Mouse (Mus musculus) CH12.LX (cell line): ENCODE data around the gene Fam213a. TPM values are rescaled to one million over a fixed set of nuclear protein-coding genes. Genes with fewer than 3 reads are reported as not detected.

ENCODE experiments used
- DNase-seq: peaks from one replicate; pipeline ENCODE4 v3.0.0-alpha.2; 2013; ENCODE audit errors: extremely low read depth
- H3K27ac ChIP-seq: 2 replicates; pipeline ENCODE4 v1.5.1; 2012; ENCODE audit warnings: low read depth, mild to moderate bottlenecking, control low read depth, moderate library complexity; ENCODE audit not compliant: insufficient read depth
- H3K27me3 ChIP-seq: replicated peaks from 2 replicates; pipeline ENCODE3; 2012; ENCODE audit warnings: inconsistent platforms
- H3K36me3 ChIP-seq, 2 experiments: replicated peaks in 1 of 2; 2 replicates each; pipeline versions ENCODE3 to v1.6.1; 2012; ENCODE audit warnings: inconsistent platforms in 1 of 2, low read length in 1 of 2, mild to moderate bottlenecking in 1 of 2, mixed read lengths in 1 of 2, moderate library complexity in 1 of 2; ENCODE audit not compliant: control insufficient read depth in 1 of 2, insufficient read depth in 1 of 2
- H3K4me1 ChIP-seq, 2 experiments: 2 replicates each; pipeline ENCODE4 v1.6.1; 2012; ENCODE audit warnings: inconsistent platforms in 1 of 2, moderate library complexity in 1 of 2; ENCODE audit not compliant: insufficient read depth in 2 of 2, control insufficient read depth in 1 of 2
- H3K4me2 ChIP-seq: 2 replicates; pipeline ENCODE4 v1.6.1; 2012; ENCODE audit warnings: low read depth, mild to moderate bottlenecking, control low read depth; ENCODE audit not compliant: poor library complexity, insufficient read depth, severe bottlenecking
- H3K4me3 ChIP-seq, 3 experiments: fragments of 150-350 bp in 1 of 3; sonication (generic) in 1 of 3; replicated peaks in 1 of 3; 2 replicates each; pipeline versions ENCODE3 to v1.5.1; 2011 to 2012; ENCODE audit warnings: low read depth in 2 of 3, low read length in 2 of 3, mild to moderate bottlenecking in 2 of 3, moderate library complexity in 2 of 3, control low read depth in 1 of 3, improper control_type of control experiment in 1 of 3, inconsistent platforms in 1 of 3, mixed read lengths in 1 of 3; ENCODE audit not compliant: poor library complexity in 1 of 3
- H3K79me2 ChIP-seq: replicated peaks from 2 replicates; pipeline ENCODE4 v1.6.1; 2012; ENCODE audit warnings: mild to moderate bottlenecking, moderate library complexity; ENCODE audit not compliant: control insufficient read depth, poor library complexity, insufficient read depth, severe bottlenecking; ENCODE audit errors: extremely low read depth
- H3K9ac ChIP-seq: 2 replicates; pipeline ENCODE4 v1.6.1; 2012; ENCODE audit warnings: low read depth, mild to moderate bottlenecking, control low read depth, moderate library complexity; ENCODE audit not compliant: insufficient read depth
- H3K9me3 ChIP-seq: replicated peaks from 2 replicates; pipeline ENCODE3; 2012; ENCODE audit warnings: low read length, inconsistent platforms, mixed read lengths
- BHLHE40 ChIP-seq: IDR thresholded peaks from 2 replicates; pipeline ENCODE4 v1.6.1; 2011; ENCODE audit warnings: mild to moderate bottlenecking, low read depth, low read length, improper control_type of control experiment
- CHD1 ChIP-seq: IDR thresholded peaks from 2 replicates; pipeline ENCODE4 v1.6.1; 2012; ENCODE audit warnings: low read depth, low read length, improper control_type of control experiment, inconsistent platforms
- CHD2 ChIP-seq: IDR thresholded peaks from 2 replicates; pipeline ENCODE4 v1.6.1; 2011; ENCODE audit warnings: low read length, improper control_type of control experiment
- E2F4 ChIP-seq: IDR thresholded peaks from 2 replicates; pipeline ENCODE4 v1.6.1; 2011; ENCODE audit warnings: low read depth, low read length, improper control_type of control experiment; ENCODE audit not compliant: insufficient replicate concordance
- ELF1 ChIP-seq: IDR thresholded peaks from 2 replicates; pipeline ENCODE4 v1.6.1; 2014; ENCODE audit warnings: low read depth, mild to moderate bottlenecking, inconsistent platforms, low read length, improper control_type of control experiment
- EP300 ChIP-seq: IDR thresholded peaks from 2 replicates; pipeline ENCODE4 v1.6.1; 2011; ENCODE audit warnings: low read length, improper control_type of control experiment
- GABPA ChIP-seq: IDR thresholded peaks from 2 replicates; pipeline ENCODE4 v1.6.1; 2012; ENCODE audit warnings: low read depth, low read length, improper control_type of control experiment, inconsistent platforms; ENCODE audit not compliant: insufficient replicate concordance
- HCFC1 ChIP-seq: IDR thresholded peaks from 2 replicates; pipeline ENCODE4 v1.6.1; 2012; ENCODE audit warnings: low read depth, mild to moderate bottlenecking, inconsistent platforms, low read length, improper control_type of control experiment
- IRF4 ChIP-seq: IDR thresholded peaks from 2 replicates; pipeline ENCODE4 v1.6.1; 2014; ENCODE audit warnings: low read depth, mild to moderate bottlenecking, inconsistent platforms, low read length, improper control_type of control experiment
- JUN ChIP-seq: IDR thresholded peaks from 2 replicates; pipeline ENCODE4 v1.6.1; 2011; ENCODE audit warnings: low read depth, mild to moderate bottlenecking, low read length, improper control_type of control experiment, moderate library complexity; ENCODE audit not compliant: insufficient read depth
- JUND ChIP-seq: conservative IDR thresholded peaks from 2 replicates; pipeline ENCODE4 v1.6.1; 2011; ENCODE audit warnings: low read depth, low read length, improper control_type of control experiment
- MAFK ChIP-seq: IDR thresholded peaks from 2 replicates; pipeline ENCODE4 v1.6.1; 2011; ENCODE audit warnings: low read length, improper control_type of control experiment; ENCODE audit not compliant: insufficient replicate concordance
- MAX ChIP-seq: IDR thresholded peaks from 2 replicates; pipeline ENCODE4 v1.6.1; 2011; ENCODE audit warnings: low read length, improper control_type of control experiment
- MAZ ChIP-seq: IDR thresholded peaks from 2 replicates; pipeline ENCODE4 v1.6.1; 2012; ENCODE audit warnings: low read depth, mild to moderate bottlenecking, inconsistent platforms, low read length, improper control_type of control experiment, moderate library complexity
- MEF2A ChIP-seq: IDR thresholded peaks from 2 replicates; pipeline ENCODE4 v1.6.1; 2014; ENCODE audit warnings: low read depth, mild to moderate bottlenecking, inconsistent platforms, low read length, improper control_type of control experiment, borderline replicate concordance
- MXI1 ChIP-seq: IDR thresholded peaks from 2 replicates; pipeline ENCODE4 v1.6.1; 2011; ENCODE audit warnings: mild to moderate bottlenecking, low read depth, low read length, improper control_type of control experiment
- MYC ChIP-seq: IDR thresholded peaks from 2 replicates; pipeline ENCODE4 v1.6.1; 2011; ENCODE audit warnings: low read depth, mild to moderate bottlenecking, improper control_type of control experiment, low read length
- NELFE ChIP-seq: IDR thresholded peaks from 2 replicates; pipeline ENCODE4 v1.6.1; 2011; ENCODE audit warnings: low read depth, low read length, improper control_type of control experiment
- NRF1 ChIP-seq: IDR thresholded peaks from 2 replicates; pipeline ENCODE4 v1.6.1; 2014; ENCODE audit warnings: low read depth, mild to moderate bottlenecking, inconsistent platforms, low read length, improper control_type of control experiment, moderate library complexity
- PAX5 ChIP-seq: IDR thresholded peaks from 2 replicates; pipeline ENCODE4 v1.6.1; 2012; ENCODE audit warnings: low read length, inconsistent platforms, mixed read lengths
- POLR2A ChIP-seq: IDR thresholded peaks from 2 replicates; pipeline ENCODE4 v1.6.1; 2011; ENCODE audit warnings: low read depth, mild to moderate bottlenecking, improper control_type of control experiment, low read length
- RAD21 ChIP-seq: IDR thresholded peaks from 2 replicates; pipeline ENCODE4 v1.6.1; 2011; ENCODE audit warnings: low read depth, mild to moderate bottlenecking, low read length, improper control_type of control experiment, moderate library complexity
- SMC3 ChIP-seq: IDR thresholded peaks from 2 replicates; pipeline ENCODE4 v1.6.1; 2011; ENCODE audit warnings: low read depth, low read length, improper control_type of control experiment
- TCF12 ChIP-seq: IDR thresholded peaks from 2 replicates; pipeline ENCODE4 v1.6.1; 2014; ENCODE audit warnings: low read depth, mild to moderate bottlenecking, inconsistent platforms, low read length, improper control_type of control experiment
- UBTF ChIP-seq: IDR thresholded peaks from 2 replicates; pipeline ENCODE4 v1.6.1; 2012; ENCODE audit warnings: low read depth, mild to moderate bottlenecking, inconsistent platforms, low read length, improper control_type of control experiment, moderate library complexity
- USF2 ChIP-seq: conservative IDR thresholded peaks from 2 replicates; pipeline ENCODE4 v1.6.1; 2011; ENCODE audit warnings: low read depth, low read length, improper control_type of control experiment
- ZKSCAN1 ChIP-seq: IDR thresholded peaks from 2 replicates; pipeline ENCODE4 v1.6.1; 2012; ENCODE audit warnings: low read depth, inconsistent platforms, low read length, improper control_type of control experiment, borderline replicate concordance
- ZMIZ1 ChIP-seq: IDR thresholded peaks from 2 replicates; pipeline ENCODE4 v1.6.1; 2012; ENCODE audit warnings: low read depth, mild to moderate bottlenecking, inconsistent platforms, low read length, improper control_type of control experiment
- dilution Hi-C: fragments of 300-500 bp; cut with MboI; formaldehyde crosslinking; loops from 2 replicates; pipeline ENCODE4 v1.14.3; 2020; ENCODE audit warnings: low sequenced_read_pairs; ENCODE audit not compliant: extremely low pct_unique_long_range_greater_than_20kb, extremely low pct_ligation_motif_present
- in situ Hi-C: fragments of 300-500 bp; cut with MboI; formaldehyde crosslinking; loops from 3 replicates; pipeline ENCODE4 v1.14.3; 2019; ENCODE audit warnings: low sequenced_read_pairs, low pct_ligation_motif_present, low pct_unique_long_range_greater_than_20kb, mixed read lengths
- polyA plus RNA-seq: library from polyadenylated mRNA; unstranded; fragments of >175 nt; gene quantifications from 2 replicates; pipeline ENCODE4 v1.2.1, GENCODE M21; 2012; ENCODE audit warnings: low read depth; ENCODE audit not compliant: insufficient read length
- total RNA-seq, 2 experiments: library from RNA; depleted of rRNA; stranded (reverse); fragments of 300-350 nt in 1 of 2; fragments of >200 nt in 1 of 2; gene quantifications; 2 replicates each; pipeline ENCODE4 v1.2.3; 2012 to 2014

The Fam213a gene
- total and polyA plus RNA-seq, 3 experiments, result 11.6 to 17.1 (median 14.1) TPM

GRCm38 (mm10) chr14:40966862-40967597, 46.6 kb downstream of the Fam213a start:
- peak overlapping the region; percentile 94 for H3K9ac ChIP-seq
- H3K36me3 ChIP-seq, result peaks cover 0 to 3% of the 10 kb centered on the region in 2 experiments
- H3K79me2 ChIP-seq, result peaks cover 27% of the 10 kb centered on the region
- peak overlapping the region; percentile 48 for H3K4me2 ChIP-seq
- H3K9me3 ChIP-seq, result no peaks in the 10 kb centered on the region
- TF ChIP-seq TCF12, result 0 out of 2 replicates have a peak, but pooled peaks have one; percentile 30
- TF ChIP-seq NELFE, result peak; percentile 67; the same call in 1 of the 2 replicates
- TF ChIP-seq RAD21, result no peak; the same call in 1 of the 2 replicates
- no peak for TF ChIP-seq PAX5
- TF ChIP-seq NRF1, result peak; percentile 31; the same call in 1 of the 2 replicates
- no peak for TF ChIP-seq E2F4
- TF ChIP-seq CHD1, result no peak
- peak; percentile 43; the same call in 1 of the 2 replicates for TF ChIP-seq MEF2A
- TF ChIP-seq MXI1, result peak; percentile 30; the same call in 1 of the 2 replicates
- no peak for TF ChIP-seq BHLHE40
- TF ChIP-seq MAX, result peak; percentile 42; the same call in 1 of the 2 replicates
- TF ChIP-seq MAZ, result peak; percentile 63; the same call in 1 of the 2 replicates
- TF ChIP-seq POLR2A, result peak; percentile 71
- TF ChIP-seq IRF4, result no peak
- TF ChIP-seq ELF1, result peak; percentile 51
- no peak for TF ChIP-seq UBTF
- peak; percentile 73; the same call in 1 of the 2 replicates for TF ChIP-seq ZMIZ1
- dilution Hi-C loops, result no loop called here
- H3K27me3 ChIP-seq, result no peaks in the 10 kb centered on the region
- in situ Hi-C loops, result no loop called here
- H3K4me1 ChIP-seq, result peaks cover 23 to 67% of the 10 kb centered on the region in 2 experiments
- H3K27ac ChIP-seq, result peak overlapping the region; percentile 62
- DNase-seq, result peak; percentile 95
- peak overlapping the region; percentile 52 to 97 (median 83) for H3K4me3 ChIP-seq

- dilution Hi-C loops, result no loop called here
- Histone ChIP-seq H3K4me1 (peaks cover 23 to 67% of the 10 kb centered on the region in 2 experiments), H3K4me3 (peak within 1 kb of the TSS; percentile 83 to 97 (median 84)), H3K9ac (peak within 1 kb of the TSS; percentile 94), H3K27ac (peak within 1 kb of the TSS; percentile 62), H3K4me2 (peak within 1 kb of the TSS; percentile 64), H3K27me3 (no peaks in the 10 kb centered on the region), H3K36me3 (peaks cover 0 to 3% of the 10 kb centered on the region in 2 experiments), H3K9me3 (no peaks in the 10 kb centered on the region), H3K79me2 (peaks cover 31% of the 10 kb centered on the region)
- in situ Hi-C loops, result no loop called here
- no peak for DNase-seq
- TF ChIP-seq MAFK (no peak), MAZ (no peak), NRF1 (no peak), HCFC1 (no peak), GABPA (no peak), PAX5 (no peak), CHD1 (no peak), JUND (no peak), ZKSCAN1 (no peak), RAD21 (no peak), MYC (no peak), POLR2A (peak; percentile 54; the same call in 1 of the 2 replicates), MAX (no peak), NELFE (no peak; the same call in 1 of the 2 replicates), CHD2 (no peak), JUN (no peak), E2F4 (no peak), IRF4 (no peak), MXI1 (peak; percentile 29; the same call in 1 of the 2 replicates), USF2 (no peak), ELF1 (no peak), EP300 (no peak), BHLHE40 (peak; percentile 30; the same call in 1 of the 2 replicates), SMC3 (no peak)
These were observed 47.2 kb downstream of the Fam213a start, which contains the start of gene Tspan14 for GRCm38 (mm10) chr14:40966392-40966861. Tspan14 (minus strand) TSS chr14:40966807.
